Mouse (Mus musculus) hindbrain, postnatal 0 days (tissue): ENCODE measurements around the gene Gm5089. TPM values are rescaled to one million over a fixed set of nuclear protein-coding genes. Genes with fewer than 3 reads are reported as not detected.

ENCODE experiments used
- ATAC-seq: fragments of 200-750 bp; cut with Nextera tagmentation; 2 replicates; pipeline ENCODE4 v1.8.0; 2017; ENCODE audit warnings: mild to moderate bottlenecking, moderate TSS enrichment, moderate library complexity
- DNase-seq: peaks from one replicate; pipeline ENCODE4 v3.0.0-alpha.2; 2015; ENCODE audit warnings: low spot score
- H3K27ac ChIP-seq: fragments of 300-500 bp; sonication (generic); 2 replicates; pipeline ENCODE4 v1.5.1; 2014; ENCODE audit warnings: mild to moderate bottlenecking
- H3K27me3 ChIP-seq: fragments of 300-500 bp; sonication (generic); 2 replicates; pipeline ENCODE4 v1.6.1; 2014; ENCODE audit warnings: low read length, mixed read lengths; ENCODE audit not compliant: insufficient read depth
- H3K36me3 ChIP-seq: fragments of 300-500 bp; sonication (generic); 2 replicates; pipeline ENCODE4 v1.6.1; 2014; ENCODE audit warnings: low read length, mixed read lengths; ENCODE audit not compliant: insufficient read depth
- H3K4me1 ChIP-seq: fragments of 300-500 bp; sonication (generic); 2 replicates; pipeline ENCODE4 v1.6.1; 2014; ENCODE audit warnings: antibody characterized with exemption, low read length, mixed read lengths; ENCODE audit not compliant: insufficient read depth
- H3K4me2 ChIP-seq: fragments of 300-500 bp; sonication (generic); 2 replicates; pipeline ENCODE4 v1.6.1; 2014; ENCODE audit warnings: low read depth, mild to moderate bottlenecking, low read length, moderate library complexity, mixed read lengths
- H3K4me3 ChIP-seq: fragments of 300-500 bp; sonication (generic); 2 replicates; pipeline ENCODE4 v1.5.1; 2014; ENCODE audit warnings: low read length
- H3K9ac ChIP-seq: fragments of 300-500 bp; sonication (generic); replicated peaks from 2 replicates; pipeline ENCODE4 v1.6.1; 2014; ENCODE audit warnings: mild to moderate bottlenecking, low read length, moderate library complexity, mixed read lengths
- H3K9me3 ChIP-seq: fragments of 300-500 bp; sonication (generic); 2 replicates; pipeline ENCODE4 v1.6.1; 2016; ENCODE audit warnings: low read length, mixed read lengths
- CTCF ChIP-seq: IDR thresholded peaks from 2 replicates; pipeline ENCODE4 v1.5.1; 2016; ENCODE audit warnings: antibody characterized with exemption, control low read depth, low read depth
- whole genome bisulfite sequencing: fragments of 180-500 bp; shearing (Covaris S2); extraction: QIAGEN DNeasy Blood & Tissue Kit; methylation state at CpG from one replicate; pipeline ENCODE4 v1.1.7; 2014; 5-methylcytosine and 5-hydroxymethylcytosine counted together
- polyA plus RNA-seq: library from polyadenylated mRNA; unstranded; fragments of >200 nt; fragmentation: Nextera tagmentation; extraction: Ambion mirVana; gene quantifications from 2 replicates; pipeline ENCODE4 v1.2.1, GENCODE M21; 2015
- total RNA-seq: library from RNA; depleted of rRNA; stranded (reverse); fragments of >200 nt; gene quantifications from 2 replicates; pipeline ENCODE4 v1.2.3, GENCODE M21; 2014

The Gm5089 gene
- total and polyA plus RNA-seq, 2 experiments from 2014 or later, result 0.56 to 3.0 TPM

- DNase-seq (peak; percentile 49), ATAC-seq (no peak)
- 9% methylated on average over 28 of the region's 28 CpGs for WGBS
- peaks cover 32% of the 10 kb centered on the region; the same call in 1 of the 2 replicates for H3K27me3 ChIP-seq
- peak overlapping the region; percentile 26 for H3K4me3 ChIP-seq
- no peaks in the 10 kb centered on the region for H3K9me3 ChIP-seq
- H3K9ac ChIP-seq, result peak overlapping the region; percentile 56
- peak overlapping the region; percentile 85 for H3K27ac ChIP-seq
- no peaks in the 10 kb centered on the region for H3K36me3 ChIP-seq
- H3K4me1 ChIP-seq, result no peaks in the 10 kb centered on the region
- TF ChIP-seq CTCF, result no peak
- peak overlapping the region; percentile 61 for H3K4me2 ChIP-seq
Observed at GRCm38 (mm10) chr14:122468971-122469755, 18.2 kb upstream of the Gm5089 start.

- no peak for ATAC-seq
- Histone ChIP-seq H3K27ac (peak overlapping the region; percentile 85), H3K9ac (peak overlapping the region; percentile 56)
Observed at GRCm38 (mm10) chr14:122467926-122468841, 17.3 kb upstream of the Gm5089 start.

DNA sequence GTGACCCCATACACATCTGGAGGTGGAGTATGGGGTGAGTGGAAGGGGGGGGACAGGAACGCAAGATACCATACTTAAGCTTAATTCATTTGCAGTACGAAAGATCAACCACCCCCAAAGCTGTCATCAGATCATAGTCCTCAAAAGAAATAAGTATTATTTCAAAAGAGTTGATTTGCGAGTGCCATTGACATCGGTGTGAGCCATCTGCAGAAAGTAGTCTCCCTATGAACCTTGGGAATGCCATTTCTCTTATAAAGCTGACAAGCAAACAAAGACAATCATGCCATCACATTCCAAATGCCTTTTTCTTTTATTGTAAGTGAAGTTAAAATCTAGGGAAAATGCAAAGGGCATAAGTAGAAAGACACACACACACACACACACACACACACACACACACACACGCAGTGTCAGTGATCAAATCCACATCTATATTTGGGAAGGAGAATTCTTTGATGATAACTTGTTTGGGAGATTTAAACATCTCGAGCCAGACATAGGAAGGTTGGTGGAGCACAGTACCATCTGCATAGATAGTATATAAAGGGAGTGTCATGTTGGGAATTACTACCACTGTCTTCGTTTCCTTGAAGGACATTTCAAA is 15.9 kb upstream of the Gm5089 start:
- no peaks in the 10 kb centered on the region for H3K36me3 ChIP-seq
- 43% methylated on average over 7 of the region's 7 CpGs for WGBS
- H3K27ac ChIP-seq, result no peak overlapping the region
- DNase-seq, result peak; percentile 7
- no peak for ATAC-seq
- H3K4me3 ChIP-seq, result no peak overlapping the region; the same call in 1 of the 2 replicates
- no peak overlapping the region for H3K9ac ChIP-seq
- H3K9me3 ChIP-seq, result no peaks in the 10 kb centered on the region
- no peaks in the 10 kb centered on the region for H3K4me1 ChIP-seq
- TF ChIP-seq CTCF, result no peak
- H3K4me2 ChIP-seq, result peak overlapping the region; percentile 61
- peaks cover 32% of the 10 kb centered on the region; the same call in 1 of the 2 replicates for H3K27me3 ChIP-seq

More at GRCm38 (mm10) chr14:122467926-122468841, 17.3 kb upstream of the Gm5089 start:
- Histone ChIP-seq H3K4me1 (no peaks in the 10 kb centered on the region), H3K36me3 (no peaks in the 10 kb centered on the region), H3K4me3 (peak overlapping the region; percentile 26; the same call in 1 of the 2 replicates), H3K9me3 (no peaks in the 10 kb centered on the region), H3K4me2 (peak overlapping the region; percentile 61), H3K27me3 (peaks cover 32% of the 10 kb centered on the region; the same call in 1 of the 2 replicates)
- 12% methylated on average over 23 of the region's 23 CpGs for WGBS
- DNase-seq, result peak; percentile 53
- no peak for TF ChIP-seq CTCF

- H3K36me3 ChIP-seq, result no peaks in the 10 kb centered on the region
- DNase-seq (peak; percentile 36), ATAC-seq (no peak)
- peak overlapping the region; percentile 70 for H3K4me3 ChIP-seq
- H3K27ac ChIP-seq, result peak overlapping the region; percentile 94
- H3K4me1 ChIP-seq, result no peaks in the 10 kb centered on the region
- peaks cover 30% of the 10 kb centered on the region; the same call in 1 of the 2 replicates for H3K27me3 ChIP-seq
- no peak for TF ChIP-seq CTCF
- H3K9me3 ChIP-seq, result no peaks in the 10 kb centered on the region
- H3K9ac ChIP-seq, result peak overlapping the region; percentile 72; the same call in 1 of the 2 replicates
- 22% methylated on average over 13 of the region's 13 CpGs for WGBS
- peak overlapping the region; percentile 61 for H3K4me2 ChIP-seq
Observed at GRCm38 (mm10) chr14:122465931-122466490, 15.1 kb upstream of the Gm5089 start.

DNA sequence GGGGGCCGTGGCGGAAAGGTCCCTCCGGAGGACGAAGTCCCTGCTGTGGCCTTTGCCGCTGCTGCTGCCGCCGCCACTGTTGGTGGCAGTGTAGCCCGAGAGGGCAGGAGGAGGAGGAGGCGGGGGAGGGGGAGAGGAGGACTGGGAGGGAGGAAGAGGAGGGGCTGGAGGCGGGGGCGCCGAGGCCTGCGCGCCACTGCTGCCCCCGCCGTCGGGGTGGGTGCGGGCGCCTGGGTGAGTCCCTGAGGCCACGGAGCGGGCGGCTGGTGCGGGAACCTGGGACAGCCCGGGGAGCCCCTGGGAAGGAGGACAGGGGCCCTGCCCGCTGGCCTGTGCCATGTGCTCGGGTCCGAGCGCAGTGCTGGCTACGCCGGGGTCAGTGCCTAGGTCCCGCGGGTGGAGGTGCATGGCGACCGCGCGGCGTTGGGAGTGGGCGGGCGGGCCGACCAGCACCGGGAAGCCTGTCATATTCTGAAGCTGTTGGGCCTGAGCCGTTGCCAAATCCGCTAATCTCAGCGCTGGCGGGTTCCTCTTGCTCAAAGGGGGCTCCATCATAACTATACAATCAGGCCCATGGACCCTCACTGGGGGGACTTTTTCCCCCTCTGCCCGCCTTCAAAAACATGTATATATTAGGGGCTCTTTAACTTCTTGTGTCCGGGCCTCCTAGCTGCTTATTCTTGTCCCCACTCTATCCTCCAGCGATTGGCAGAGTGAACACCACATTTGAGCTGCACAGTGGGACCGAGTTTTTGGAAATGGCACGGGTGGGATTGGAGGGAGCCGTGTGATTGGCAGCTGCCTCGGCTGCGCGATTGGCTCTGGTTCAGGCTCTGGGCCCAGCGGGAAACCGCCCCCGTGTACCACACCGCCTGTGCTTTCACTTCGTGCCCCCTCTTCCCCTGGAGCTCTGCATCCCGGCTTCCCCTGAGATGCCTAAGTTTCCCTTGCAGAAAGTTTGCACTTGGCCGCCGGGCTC is 14.1 kb upstream of the Gm5089 start, which contains the start of gene Zic5:
Zic5 (minus strand) TSS at position 915 of the 979 bp plus-strand sequence.
- H3K4me3 ChIP-seq, result peak within 1 kb of the TSS; percentile 70
- peak within 1 kb of the TSS; percentile 72 for H3K9ac ChIP-seq
- H3K27ac ChIP-seq, result peak within 1 kb of the TSS; percentile 94
- WGBS, result 2% methylated on average over 55 of the region's 62 CpGs
- peak; percentile 84 for ATAC-seq
- no peaks in the 10 kb centered on the region for H3K4me1 ChIP-seq
- H3K27me3 ChIP-seq, result peaks cover 27% of the 10 kb centered on the region; the same call in 1 of the 2 replicates
- TF ChIP-seq CTCF, result no peak
- no peaks in the 10 kb centered on the region for H3K36me3 ChIP-seq
- peak; percentile 92 for DNase-seq
- peak within 1 kb of the TSS; percentile 61 for H3K4me2 ChIP-seq
- no peaks in the 10 kb centered on the region for H3K9me3 ChIP-seq
